In the genomic region with DNA sequence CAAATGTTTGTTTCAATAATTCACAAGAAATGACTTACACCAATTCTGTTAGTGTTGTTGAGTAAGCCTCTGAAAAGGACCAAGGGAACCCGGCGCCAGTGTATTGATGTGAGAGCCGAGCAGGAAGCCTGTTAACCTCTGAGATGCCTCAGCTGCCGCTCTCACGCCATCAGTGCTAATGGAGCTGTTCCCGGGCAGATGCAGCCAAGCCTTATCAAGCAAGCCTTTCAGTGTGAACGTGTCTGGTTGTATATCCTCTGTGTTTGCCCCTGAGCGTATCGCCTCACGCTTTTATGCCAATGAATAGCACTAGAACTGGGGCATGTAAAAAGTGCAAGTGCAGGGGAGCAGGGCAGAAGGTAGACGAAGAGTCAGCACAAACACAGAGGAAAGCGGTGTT, we compare ENCODE assay signal across 15 mouse cellular contexts.
DNase-seq lines count a peak whose midpoint lies in the region; ATAC-seq lines count a peak whose summit lies in the region.
"Had no signal": no experiment of that assay in that cellular context is flagged by ENCODE, and none has a peak within 500 bp of the region (broad histone marks: within the 10 kb centered on the region; RNA-seq: fewer than 3 reads in every experiment).

No protein-coding gene starts in this region.

- 0 out of 2 replicates have a peak, but pooled peaks cover 3% of the 10 kb centered on the region for H3K4me1 ChIP-seq in heart, embryonic 15.5 days (replicated peaks)
- peaks cover 27% of the 10 kb centered on the region for H3K4me1 ChIP-seq in midbrain, embryonic 10.5 days
- H3K4me1 ChIP-seq in midbrain, embryonic 16.5 days (ENCODE audit: control insufficient read depth, insufficient read depth, low read length) = no peaks in the 10 kb centered on the region
- H3K4me1 ChIP-seq in heart, embryonic 16.5 days (ENCODE audit: control insufficient read depth, insufficient read depth, low read length) = peaks cover 3% of the 10 kb centered on the region; the same call in 1 of the 2 replicates
- H3K4me1 ChIP-seq in neural tube, embryonic 15.5 days = peaks cover 5% of the 10 kb centered on the region
- H3K4me1 ChIP-seq: intestine, embryonic 15.5 days had no signal

- H3K27ac ChIP-seq in heart, embryonic 15.5 days = no peak overlapping the region
- 0 out of 2 replicates have a peak overlapping the region, but pooled peaks have one; percentile 28 for H3K27ac ChIP-seq in midbrain, embryonic 10.5 days (replicated peaks)
- H3K27ac ChIP-seq in midbrain, embryonic 16.5 days (ENCODE audit: low read length) = no peak overlapping the region
- H3K27ac ChIP-seq in heart, embryonic 16.5 days (ENCODE audit: low read length) = no peak overlapping the region
- no peak overlapping the region for H3K27ac ChIP-seq in neural tube, embryonic 15.5 days (replicated peaks)
- H3K27ac ChIP-seq: intestine, embryonic 15.5 days; stomach, postnatal 0 days had no signal

- peak overlapping the region; percentile 9; the same call in 1 of the 2 replicates for H3K4me3 ChIP-seq in heart, embryonic 15.5 days
- no peak overlapping the region for H3K4me3 ChIP-seq in midbrain, embryonic 10.5 days
- no peak overlapping the region for H3K4me3 ChIP-seq in midbrain, embryonic 16.5 days (ENCODE audit: low read depth, low read length)
- H3K4me3 ChIP-seq in heart, embryonic 16.5 days (ENCODE audit: low read length) = peak overlapping the region; percentile 17; the same call in 1 of the 2 replicates
- H3K4me3 ChIP-seq in neural tube, embryonic 15.5 days (replicated peaks) = no peak overlapping the region
- H3K4me3 ChIP-seq: intestine, embryonic 15.5 days had no signal

- no peak for ATAC-seq in heart, embryonic 15.5 days (replicated peaks; ENCODE audit: insufficient number of reproducible peaks, insufficient read depth, low FRiP score, low read depth)
- ATAC-seq in midbrain, embryonic 16.5 days = no peak
- no peak for ATAC-seq in heart, embryonic 16.5 days (replicated peaks; ENCODE audit: extremely low read depth, insufficient read depth, low FRiP score)
- no peak for ATAC-seq in neural tube, embryonic 15.5 days (ENCODE audit: low FRiP score)
- ATAC-seq: intestine, embryonic 15.5 days had no signal

- H3K9me3 ChIP-seq in heart, embryonic 15.5 days (replicated peaks) = no peaks in the 10 kb centered on the region
- no peaks in the 10 kb centered on the region for H3K9me3 ChIP-seq in midbrain, embryonic 10.5 days (replicated peaks)
- no peaks in the 10 kb centered on the region for H3K9me3 ChIP-seq in midbrain, embryonic 16.5 days (replicated peaks; ENCODE audit: control insufficient read depth, low read length, poor library complexity, severe bottlenecking)
- H3K9me3 ChIP-seq in heart, embryonic 16.5 days (replicated peaks; ENCODE audit: control insufficient read depth, low read length) = no peaks in the 10 kb centered on the region
- no peaks in the 10 kb centered on the region for H3K9me3 ChIP-seq in neural tube, embryonic 15.5 days (replicated peaks)
- H3K9me3 ChIP-seq: intestine, embryonic 15.5 days had no signal

- peak overlapping the region; percentile 46 for H3K4me2 ChIP-seq in heart, embryonic 15.5 days
- no peak overlapping the region for H3K4me2 ChIP-seq in midbrain, embryonic 16.5 days (ENCODE audit: low read length)
- peak overlapping the region; percentile 45 for H3K4me2 ChIP-seq in heart, embryonic 16.5 days (ENCODE audit: low read depth, low read length)
- peak overlapping the region; percentile 34 for H3K4me2 ChIP-seq in neural tube, embryonic 15.5 days
- H3K4me2 ChIP-seq: intestine, embryonic 15.5 days; liver, embryonic 11.5 days had no signal

- no peaks in the 10 kb centered on the region for H3K36me3 ChIP-seq in heart, embryonic 15.5 days
- H3K36me3 ChIP-seq in midbrain, embryonic 10.5 days = no peaks in the 10 kb centered on the region
- H3K36me3 ChIP-seq in midbrain, embryonic 16.5 days (ENCODE audit: control insufficient read depth, insufficient read depth, low read length) = no peaks in the 10 kb centered on the region
- no peaks in the 10 kb centered on the region for H3K36me3 ChIP-seq in heart, embryonic 16.5 days (ENCODE audit: control insufficient read depth, insufficient read depth)
- H3K36me3 ChIP-seq in neural tube, embryonic 15.5 days = no peaks in the 10 kb centered on the region
- H3K36me3 ChIP-seq: intestine, embryonic 15.5 days had no signal

- DNase-seq in heart, adult 8-10 months (ENCODE audit: low spot score) = no peak
- DNase-seq in midbrain, embryonic 10.5 days (ENCODE audit: low spot score) = peak; percentile 36
- DNase-seq in layer of hippocampus, adult 11-12 months (ENCODE audit: low spot score) = no peak
- DNase-seq in adrenal gland, adult 8-10 months = no peak
- DNase-seq: cerebellum, adult 9-10 months; gastrocnemius, postnatal 25 days; layer of hippocampus, adult 9-11 months; spleen, adult 18-20 months had no signal

- no peak overlapping the region for H3K9ac ChIP-seq in heart, embryonic 15.5 days
- H3K9ac ChIP-seq in midbrain, embryonic 16.5 days (ENCODE audit: low read depth, low read length) = no peak overlapping the region
- no peak overlapping the region for H3K9ac ChIP-seq in heart, embryonic 16.5 days (ENCODE audit: low read length)
- H3K9ac ChIP-seq in neural tube, embryonic 15.5 days (replicated peaks) = no peak overlapping the region
- H3K9ac ChIP-seq: intestine, embryonic 15.5 days had no signal

- no peaks in the 10 kb centered on the region; the same call in 1 of the 2 replicates for H3K27me3 ChIP-seq in heart, embryonic 15.5 days
- H3K27me3 ChIP-seq in midbrain, embryonic 10.5 days (ENCODE audit: low read depth, poor library complexity, severe bottlenecking) = peaks cover 59% of the 10 kb centered on the region
- 0 out of 2 replicates have a peak, but pooled peaks cover 2% of the 10 kb centered on the region for H3K27me3 ChIP-seq in midbrain, embryonic 16.5 days (ENCODE audit: control insufficient read depth, insufficient read depth, low read depth, low read length)
- no peaks in the 10 kb centered on the region for H3K27me3 ChIP-seq in heart, embryonic 16.5 days (ENCODE audit: control insufficient read depth, insufficient read depth, low read length)
- no peaks in the 10 kb centered on the region for H3K27me3 ChIP-seq in neural tube, embryonic 15.5 days (replicated peaks)
- H3K27me3 ChIP-seq: intestine, embryonic 15.5 days had no signal

- 16% methylated on average over 12 of the region's 12 CpGs for WGBS in heart, embryonic 15.5 days
- WGBS in midbrain, embryonic 10.5 days = 50% methylated on average over 12 of the region's 12 CpGs
- 27% methylated on average over 12 of the region's 12 CpGs for WGBS in midbrain, embryonic 16.5 days
- WGBS in heart, embryonic 16.5 days = 21% methylated on average over 12 of the region's 12 CpGs
- 23% methylated on average over 12 of the region's 12 CpGs for WGBS in neural tube, embryonic 15.5 days

Comparison
In these comparisons a context has a peak if more than half of its experiments do, and no peak if none do; other contexts are left out.
1. H3K4me3 ChIP-seq: peak in heart, embryonic 15.5 days (single experiment) and heart, embryonic 16.5 days (single experiment); none in midbrain, embryonic 10.5 days (single experiment), midbrain, embryonic 16.5 days (single experiment) and neural tube, embryonic 15.5 days (single experiment).